Mouse (Mus musculus) T-cell, adult 2 months (primary cell): ENCODE results near the gene Osbpl10.

Experiments
- DNase-seq: peaks from one replicate; pipeline ENCODE4 v3.0.0; 2022; ENCODE audit warnings: low spot score

Osbpl10 gene

DNA sequence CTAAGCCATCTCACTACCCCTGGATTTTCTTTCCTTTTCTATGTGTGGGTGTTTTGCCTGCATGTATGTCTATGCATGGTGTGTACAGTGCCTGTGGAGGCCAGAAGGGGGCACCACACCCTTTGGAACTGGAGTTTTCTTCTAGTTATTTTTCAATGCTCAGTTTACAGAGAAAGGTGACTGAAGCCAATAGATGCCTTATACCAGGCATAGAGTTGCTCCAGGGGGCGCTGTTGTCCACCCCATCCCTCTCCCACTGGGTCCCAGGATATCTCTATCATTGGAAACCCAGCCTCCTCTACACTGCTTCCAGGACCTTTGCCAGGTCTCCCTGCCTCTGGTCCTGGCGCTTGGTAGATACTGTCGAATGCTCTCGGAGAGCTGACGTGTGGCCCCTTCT, 184.7 kb downstream of the Osbpl10 start:
- DNase-seq, result peak; percentile 4

DNA sequence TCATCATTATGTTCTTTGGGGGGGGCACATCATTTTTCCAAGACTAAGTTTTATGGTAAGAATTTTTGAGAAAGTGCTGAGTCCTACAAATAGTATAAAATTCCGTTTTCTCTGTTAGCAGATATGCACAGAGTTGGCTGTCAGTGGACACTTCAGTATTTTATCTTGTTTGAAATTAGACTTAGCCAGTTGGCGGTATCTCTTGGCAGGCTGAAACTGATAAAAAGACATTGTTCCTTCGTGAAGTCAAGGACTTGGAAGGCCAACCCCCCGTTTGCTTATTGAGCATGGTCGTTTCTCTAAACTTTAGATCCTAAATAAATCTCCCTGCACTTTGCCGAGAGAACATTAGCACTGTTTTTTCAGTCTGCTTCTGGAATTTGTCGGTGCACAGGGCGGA, 185.3 kb downstream of the Osbpl10 start:
- no peak for DNase-seq

DNA sequence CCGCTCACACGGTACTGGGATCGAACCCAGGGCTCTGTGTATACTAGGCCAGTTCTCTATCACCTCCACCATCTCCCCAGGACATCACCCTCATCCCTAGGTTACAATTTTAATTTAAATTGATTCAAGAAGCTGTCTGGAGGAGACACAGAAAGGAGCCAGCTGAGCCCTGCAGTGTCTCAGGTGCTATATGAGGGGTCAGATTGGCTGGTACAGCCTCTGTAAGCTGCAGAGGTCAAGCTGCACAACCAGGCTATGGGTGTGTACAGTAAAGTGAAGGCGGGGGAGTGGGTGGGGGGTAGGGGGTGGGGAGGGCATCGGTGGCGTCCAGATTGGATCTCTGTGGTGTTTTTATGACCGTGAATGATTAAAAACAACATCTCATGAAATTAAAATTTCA, 186.0 kb downstream of the Osbpl10 start:
- no peak for DNase-seq

DNA sequence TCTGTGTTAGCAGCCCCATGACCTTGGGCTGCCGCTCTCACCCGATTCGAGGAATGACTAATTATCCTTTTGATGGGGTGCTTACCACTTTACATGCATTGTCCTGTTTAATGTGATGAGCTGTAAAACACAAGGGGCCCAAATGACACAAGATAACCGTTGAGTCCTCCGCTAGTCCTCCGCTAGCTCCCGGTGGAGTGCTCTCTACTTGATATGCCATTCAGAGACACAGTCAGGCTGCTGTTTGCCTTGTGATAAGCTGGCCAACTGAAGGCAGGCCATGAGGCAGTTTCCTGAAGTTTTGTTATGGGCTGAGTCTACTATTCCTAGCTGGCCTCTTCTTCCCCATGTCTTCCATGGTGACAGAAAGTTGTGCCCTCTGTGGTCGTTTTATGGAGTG, 187.6 kb downstream of the Osbpl10 start:
- DNase-seq, result no peak

DNA sequence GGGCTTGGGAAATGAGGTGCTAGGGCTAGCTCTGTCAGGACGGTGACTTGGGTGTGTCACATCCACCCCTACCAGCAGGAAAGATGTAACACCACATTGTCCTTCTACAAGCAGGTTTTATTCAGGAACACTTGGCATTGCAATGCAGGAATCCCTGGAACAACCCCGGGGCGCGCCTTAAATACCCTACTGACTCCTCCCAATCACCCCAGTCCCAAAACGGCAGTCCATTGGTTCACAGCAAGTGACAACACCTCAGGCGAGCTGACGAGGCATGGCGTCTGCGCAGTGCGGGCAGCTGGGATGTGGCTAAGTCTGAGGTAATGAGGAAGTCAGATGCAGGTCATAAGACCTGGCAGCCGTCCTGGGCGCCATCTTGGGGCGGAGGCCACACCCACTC, 191.2 kb downstream of the Osbpl10 start:
- no peak for DNase-seq

DNA sequence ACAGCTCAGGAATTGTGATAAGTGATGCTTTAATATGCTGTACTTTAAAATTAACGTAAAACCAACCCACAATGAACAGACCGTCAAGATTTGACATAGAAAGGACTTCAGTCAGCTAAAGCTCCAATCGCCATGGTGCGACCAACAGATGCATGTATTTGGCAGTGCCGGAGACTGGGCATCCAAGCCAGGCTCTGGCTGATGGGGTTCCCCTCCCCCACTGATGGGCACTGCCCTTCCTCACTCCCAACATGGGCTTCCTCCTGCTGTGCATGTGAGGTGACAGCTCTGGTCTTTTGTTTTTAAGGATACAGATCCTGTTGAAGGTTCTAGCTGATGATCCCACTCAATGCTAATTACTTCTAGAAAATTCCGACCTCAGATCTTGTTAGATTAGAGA, 193.7 kb downstream of the Osbpl10 start:
- no peak for DNase-seq

DNA sequence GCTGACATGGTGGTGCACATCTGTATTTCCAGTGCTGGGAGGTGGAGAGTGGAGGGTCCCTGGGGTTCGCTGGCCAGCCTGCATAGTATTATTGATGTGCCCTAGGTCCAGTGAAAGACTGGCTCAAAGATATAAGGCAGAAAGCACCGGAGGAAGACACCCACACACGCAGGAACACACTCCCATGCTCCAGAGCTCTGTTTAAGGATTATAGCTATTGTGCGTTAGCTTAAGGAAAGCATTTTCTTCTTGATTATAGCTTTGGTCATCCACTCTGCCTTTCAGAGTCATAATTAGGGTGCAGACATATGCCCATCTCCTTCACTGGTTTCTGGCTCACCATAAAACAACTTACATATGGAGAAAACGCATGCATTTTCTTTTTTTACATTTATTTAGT, 200.8 kb downstream of the Osbpl10 start:
- DNase-seq, result no peak

DNA sequence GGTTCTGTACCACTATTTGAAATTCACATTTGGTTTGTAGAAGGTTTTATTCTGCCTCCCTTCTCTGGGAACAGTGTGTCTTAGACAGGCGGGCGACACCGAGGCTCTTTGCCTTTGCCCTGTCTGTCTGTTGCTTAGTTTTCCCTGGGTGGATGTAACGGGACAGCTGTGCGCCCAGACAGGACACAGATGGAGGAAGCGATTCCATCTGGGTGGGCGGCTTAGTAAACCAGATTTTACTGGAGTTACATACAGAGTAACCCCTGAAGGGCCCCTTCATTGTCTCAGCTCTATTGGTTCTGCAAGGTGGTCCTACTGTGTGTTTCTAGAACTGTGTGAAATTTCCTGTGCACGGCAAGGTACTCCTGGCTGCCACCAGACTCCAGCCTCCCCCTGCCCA, 201.6 kb downstream of the Osbpl10 start:
- no peak for DNase-seq

DNA sequence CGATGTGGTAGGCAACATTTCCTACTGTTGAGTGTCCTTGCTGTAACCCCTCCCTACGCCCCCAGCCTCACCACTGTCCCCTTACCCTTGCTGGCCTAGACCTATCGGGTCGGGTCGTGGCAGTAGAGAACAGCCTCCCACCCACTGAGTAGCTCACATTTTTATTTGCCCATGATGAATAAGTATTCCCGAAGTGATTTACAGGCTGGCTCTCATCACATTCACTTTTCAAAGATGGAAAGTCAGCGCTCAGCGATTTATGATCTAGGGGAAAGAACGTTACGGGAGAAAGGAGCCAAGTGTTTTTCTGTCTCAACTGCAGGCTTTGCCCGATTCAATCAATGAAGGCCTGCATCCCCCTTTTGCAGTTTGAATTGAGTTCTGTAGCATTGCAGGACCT, 208.0 kb downstream of the Osbpl10 start:
- DNase-seq, result no peak

DNA sequence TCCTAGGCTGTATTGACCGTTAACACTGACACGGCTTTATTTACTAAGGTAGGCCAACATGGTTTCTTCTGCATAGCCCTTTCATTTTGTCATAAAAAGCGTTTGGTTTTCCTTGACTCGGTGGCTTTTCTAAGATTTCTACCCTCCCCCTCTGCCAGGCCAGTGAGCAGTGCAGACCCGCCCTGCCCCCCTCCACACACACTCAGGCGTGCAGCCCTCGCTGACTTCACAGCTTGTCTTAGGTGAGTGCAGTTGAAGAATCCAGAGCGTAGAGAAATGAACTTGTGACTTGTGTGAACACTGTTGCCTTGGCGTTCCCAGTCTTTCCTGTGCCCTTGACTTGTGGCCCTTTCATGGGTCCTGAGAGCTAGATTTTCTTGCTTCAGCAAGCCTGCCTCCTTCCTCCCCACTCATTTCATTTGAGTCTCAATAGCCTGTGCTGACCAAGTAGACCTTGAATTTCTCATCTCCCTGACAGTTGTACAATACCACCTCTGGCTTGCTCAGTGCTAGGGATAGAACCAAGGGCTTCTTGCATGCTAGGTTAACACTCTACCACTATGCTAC, 212.1 kb downstream of the Osbpl10 start:
- no peak for DNase-seq

DNA sequence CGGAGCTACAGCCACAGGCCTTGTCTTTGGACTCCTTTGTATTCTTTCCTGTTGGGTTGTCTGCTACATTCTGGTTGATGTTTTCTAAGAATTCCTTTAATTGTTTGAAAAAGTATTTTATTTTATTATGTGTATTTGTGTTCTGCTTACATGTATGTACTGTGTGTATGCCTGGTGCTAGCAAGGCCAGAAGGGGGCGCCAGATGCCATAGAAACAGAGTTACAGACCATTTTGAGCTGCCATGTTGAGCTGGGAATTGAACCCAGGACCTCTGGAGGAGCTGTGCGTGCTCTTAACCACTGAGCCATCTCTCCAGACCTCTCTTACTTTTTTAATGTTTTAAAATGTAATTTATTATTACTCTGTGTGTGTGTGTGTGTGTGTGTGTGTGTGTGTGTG, 214.5 kb downstream of the Osbpl10 start:
- DNase-seq, result no peak

DNA sequence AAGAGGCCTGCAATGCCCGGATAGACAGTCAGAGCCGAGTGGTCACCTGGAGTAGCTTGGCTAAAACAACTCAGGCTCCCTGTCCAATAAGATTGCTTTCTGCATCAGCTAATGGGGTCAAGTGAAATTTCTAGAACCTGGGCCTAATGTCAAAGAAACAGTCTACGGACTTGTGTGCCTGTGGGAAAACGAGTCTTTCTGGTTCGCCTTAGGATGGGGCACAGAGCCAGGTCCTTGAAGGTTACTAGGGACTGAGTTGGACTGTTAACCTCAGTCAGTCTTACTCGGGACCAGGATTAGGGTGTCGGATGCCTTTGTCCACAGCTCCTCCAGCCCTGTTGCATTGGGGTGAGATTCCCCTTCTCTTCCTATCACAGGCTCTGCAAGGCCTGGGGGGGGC, 218.7 kb downstream of the Osbpl10 start:
- no peak for DNase-seq

DNA sequence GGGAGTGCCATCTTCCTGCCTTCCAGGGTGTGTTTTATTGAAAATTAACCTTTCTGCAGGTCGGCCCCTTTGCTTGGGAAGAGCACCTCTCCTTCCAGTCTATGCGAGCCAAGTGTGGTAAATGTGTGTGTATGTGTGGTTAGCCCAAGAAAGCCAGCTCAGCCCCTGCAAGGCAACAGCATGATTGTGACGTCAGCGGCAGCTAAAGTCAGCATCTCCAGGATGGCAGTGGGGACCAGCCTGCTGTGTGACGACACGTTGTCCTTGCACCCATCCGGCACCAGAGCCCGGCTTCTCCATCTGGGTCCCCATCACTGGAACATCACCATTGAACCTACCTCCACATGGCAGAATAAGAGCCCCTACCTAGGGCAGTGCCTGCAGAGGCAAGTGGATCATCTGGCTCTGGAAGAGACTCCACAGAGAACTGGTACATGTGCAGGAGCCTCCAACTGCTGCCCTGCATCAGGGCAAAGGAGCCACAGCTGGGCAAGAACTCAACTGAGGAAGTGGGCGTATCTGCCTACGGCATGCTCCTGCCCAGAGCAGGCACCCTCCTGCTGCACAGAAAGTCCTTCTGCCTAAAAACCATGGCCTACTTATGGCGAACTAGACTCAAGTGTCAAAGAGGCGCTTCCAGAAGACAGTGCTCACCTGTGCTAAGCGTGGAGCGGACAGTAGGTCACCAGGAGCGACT, 221.9 kb downstream of the Osbpl10 start:
- DNase-seq, result no peak

DNA sequence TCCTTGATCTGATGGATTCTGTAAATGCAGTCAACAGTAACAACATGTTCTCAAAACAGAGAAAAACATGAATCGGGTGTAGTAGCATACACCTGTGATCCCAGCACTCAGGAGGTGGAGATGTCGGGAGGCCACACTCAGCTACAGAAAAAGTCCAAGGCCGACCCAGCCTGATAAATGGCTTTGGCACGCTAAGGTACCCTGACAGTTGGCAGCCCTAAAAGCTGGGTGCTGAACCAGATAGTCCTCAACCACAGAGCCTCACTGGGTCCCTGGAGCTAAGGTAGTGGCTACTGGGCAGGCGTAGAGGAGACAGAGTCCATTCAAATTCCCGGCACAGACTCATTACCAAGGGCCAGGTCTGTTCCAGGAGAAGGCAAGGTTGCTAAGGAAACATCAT, 222.9 kb downstream of the Osbpl10 start:
- no peak for DNase-seq

DNA sequence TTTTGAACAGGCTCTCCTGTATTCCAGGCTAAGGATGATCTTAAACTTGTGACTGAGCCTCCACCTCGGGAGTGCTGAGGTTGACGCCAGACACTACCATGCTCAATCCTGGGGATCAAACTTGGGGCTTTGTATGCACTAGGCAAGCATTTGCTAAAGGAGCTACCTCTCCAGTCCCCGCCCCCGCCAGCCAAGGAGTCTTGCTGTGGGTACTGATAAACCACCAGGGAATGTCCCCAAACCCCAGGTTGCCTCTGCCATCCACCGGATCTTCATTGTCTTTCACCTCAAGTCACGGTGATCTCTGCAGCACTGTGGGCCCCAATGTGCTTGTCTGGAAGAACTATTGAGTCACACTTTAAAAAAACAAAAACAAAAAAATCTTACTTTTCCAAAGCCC, 224.8 kb downstream of the Osbpl10 start:
- no peak for DNase-seq

DNA sequence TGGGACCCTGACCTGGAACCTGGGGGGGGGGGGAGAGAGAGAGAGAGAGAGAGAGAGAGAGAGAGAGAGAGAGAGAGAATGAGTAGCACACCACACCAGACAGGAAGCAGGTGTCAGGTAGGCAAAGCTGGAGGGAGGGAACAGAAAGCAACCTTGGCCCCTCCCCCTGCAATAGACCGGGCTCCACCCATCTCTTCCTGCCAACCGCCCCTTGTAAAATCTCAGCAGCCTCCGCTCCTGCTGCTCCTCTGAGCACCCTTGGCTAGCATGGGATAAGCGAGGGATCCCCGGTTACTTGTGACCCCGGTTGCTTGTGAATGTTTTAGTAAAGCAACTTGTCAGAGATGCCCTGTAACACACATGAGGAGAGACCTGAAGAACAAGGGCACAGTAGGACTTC, 227.1 kb downstream of the Osbpl10 start:
- DNase-seq, result peak; percentile 45

DNA sequence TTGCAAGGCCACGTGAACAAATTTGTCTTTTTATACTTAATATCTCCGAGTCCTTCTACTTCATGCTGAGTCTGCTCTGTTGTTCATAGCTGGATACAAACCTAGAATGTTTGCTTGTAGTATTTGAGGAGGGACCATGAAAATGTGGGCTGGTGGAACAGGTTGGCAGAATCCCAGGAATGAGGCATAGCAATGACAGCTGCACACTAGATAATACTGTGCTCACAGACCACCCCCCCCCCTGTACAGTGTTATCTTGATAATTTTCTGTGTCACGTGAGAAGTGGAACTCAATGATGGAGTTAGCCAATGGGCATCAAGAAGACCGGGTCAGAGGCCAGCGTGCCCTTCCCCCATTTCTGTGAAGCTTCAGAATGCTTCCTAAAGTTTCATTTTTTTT, 227.8 kb downstream of the Osbpl10 start:
- DNase-seq, result no peak

DNA sequence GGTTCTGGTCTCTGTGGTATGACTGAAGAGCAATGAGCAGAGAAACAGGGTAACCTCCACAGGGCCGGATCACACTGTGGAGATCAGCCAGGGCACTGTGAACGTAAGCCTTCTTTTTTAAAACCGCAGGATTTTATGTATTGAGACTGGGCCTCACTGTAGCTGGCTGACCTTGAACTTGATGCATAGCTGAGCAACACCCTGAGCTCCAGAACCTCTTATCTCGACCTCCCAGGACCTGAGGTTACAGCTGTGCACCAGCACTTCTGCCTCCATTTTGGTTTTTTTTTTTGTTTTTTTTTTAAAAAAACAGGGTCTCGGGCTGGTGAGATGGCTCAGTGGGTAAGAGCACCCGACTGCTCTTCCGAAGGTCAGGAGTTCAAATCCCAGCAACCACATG, 231.4 kb downstream of the Osbpl10 start:
- DNase-seq, result no peak

DNA sequence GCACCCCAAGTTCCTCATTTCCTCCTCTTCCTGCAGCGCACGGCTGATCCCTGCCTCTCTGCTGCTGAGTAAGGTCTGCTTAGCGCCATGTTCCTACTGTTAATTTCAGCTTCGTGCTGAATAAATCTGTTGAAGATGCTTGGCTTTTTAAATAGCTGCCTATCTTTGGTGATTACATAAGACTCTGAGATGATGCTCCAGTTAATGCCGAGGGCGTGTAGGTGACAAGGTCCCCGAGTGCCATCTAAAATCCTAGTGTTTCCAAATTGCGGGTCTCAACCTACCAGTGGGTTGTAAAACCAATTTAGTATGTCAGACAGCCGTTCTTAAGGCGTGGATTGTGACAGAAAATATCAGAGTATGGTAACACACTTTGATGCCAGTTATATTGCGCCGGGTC, 232.2 kb downstream of the Osbpl10 start:
- no peak for DNase-seq

DNA sequence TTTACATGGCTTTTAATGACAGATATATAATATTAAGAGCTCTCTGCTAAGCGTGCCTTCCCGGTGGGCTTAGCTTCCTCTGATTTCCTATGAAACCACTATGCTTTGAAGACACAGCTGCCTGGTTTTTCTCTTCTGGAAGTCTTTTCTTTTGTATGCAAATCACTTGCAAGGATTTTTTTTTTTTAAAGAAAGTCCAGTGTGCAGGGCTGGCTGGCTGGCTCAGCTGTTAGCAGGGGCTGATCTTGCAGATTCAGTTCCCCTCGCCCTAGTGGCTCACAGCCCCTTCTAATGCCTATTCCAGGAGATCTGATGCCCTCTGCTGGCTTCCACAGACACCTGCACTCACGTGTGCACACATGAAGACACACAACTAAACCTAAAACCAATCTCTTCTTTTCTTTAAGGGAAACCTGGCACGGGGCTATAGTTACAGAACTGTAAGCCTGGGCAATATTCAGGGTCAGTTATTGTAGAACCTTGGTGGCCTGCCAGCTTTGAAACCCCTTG, 235.4 kb downstream of the Osbpl10 start:
- DNase-seq, result no peak

DNA sequence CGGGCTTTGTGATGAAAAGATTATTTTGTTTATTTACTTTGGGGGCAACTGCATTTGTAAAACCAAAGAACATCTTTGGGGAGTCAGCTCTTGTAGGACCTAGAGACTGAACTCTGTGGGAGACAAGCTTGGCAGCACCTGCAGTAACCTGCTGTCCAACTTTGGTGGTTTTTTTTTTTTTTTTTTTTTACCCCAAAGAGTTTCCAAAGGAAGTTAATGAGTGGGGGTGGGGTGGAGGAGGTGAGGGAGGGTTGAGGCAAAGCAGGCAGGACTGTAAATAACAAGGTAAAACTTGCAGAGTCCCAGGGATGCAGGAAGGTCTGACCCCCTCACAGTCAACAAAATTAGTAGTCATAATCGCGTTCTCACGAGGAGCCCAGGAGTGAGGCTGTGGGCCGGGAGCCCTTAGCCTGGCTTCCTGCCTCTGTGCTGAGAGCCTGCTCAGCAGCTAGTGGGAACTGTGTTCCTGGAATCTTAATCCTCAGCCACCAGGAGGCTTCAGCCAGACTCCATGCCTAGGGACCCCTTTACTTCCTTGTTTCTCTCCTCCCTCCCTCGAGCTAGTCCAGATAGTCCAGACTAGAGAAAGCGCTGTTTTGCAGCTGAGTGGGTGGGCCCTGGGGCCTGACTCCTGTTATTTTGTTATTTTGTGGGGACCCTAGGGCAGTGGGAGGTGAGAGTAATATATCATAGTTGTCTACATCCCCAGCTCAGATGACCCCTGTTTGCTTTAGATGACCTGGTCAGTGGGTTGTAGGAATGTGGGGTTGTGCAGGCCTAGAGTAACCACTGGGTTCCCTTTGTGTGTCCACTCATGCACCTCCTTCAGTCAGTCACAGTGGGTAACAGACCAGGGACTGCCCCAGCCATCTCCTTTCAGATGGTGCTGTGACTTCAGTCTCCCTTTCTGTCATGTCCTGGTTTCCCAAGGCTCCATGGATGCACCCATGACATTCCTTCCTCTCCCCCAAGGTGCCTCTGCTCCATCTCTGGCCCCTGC, 236.5 kb downstream of the Osbpl10 start:
- no peak for DNase-seq

DNA sequence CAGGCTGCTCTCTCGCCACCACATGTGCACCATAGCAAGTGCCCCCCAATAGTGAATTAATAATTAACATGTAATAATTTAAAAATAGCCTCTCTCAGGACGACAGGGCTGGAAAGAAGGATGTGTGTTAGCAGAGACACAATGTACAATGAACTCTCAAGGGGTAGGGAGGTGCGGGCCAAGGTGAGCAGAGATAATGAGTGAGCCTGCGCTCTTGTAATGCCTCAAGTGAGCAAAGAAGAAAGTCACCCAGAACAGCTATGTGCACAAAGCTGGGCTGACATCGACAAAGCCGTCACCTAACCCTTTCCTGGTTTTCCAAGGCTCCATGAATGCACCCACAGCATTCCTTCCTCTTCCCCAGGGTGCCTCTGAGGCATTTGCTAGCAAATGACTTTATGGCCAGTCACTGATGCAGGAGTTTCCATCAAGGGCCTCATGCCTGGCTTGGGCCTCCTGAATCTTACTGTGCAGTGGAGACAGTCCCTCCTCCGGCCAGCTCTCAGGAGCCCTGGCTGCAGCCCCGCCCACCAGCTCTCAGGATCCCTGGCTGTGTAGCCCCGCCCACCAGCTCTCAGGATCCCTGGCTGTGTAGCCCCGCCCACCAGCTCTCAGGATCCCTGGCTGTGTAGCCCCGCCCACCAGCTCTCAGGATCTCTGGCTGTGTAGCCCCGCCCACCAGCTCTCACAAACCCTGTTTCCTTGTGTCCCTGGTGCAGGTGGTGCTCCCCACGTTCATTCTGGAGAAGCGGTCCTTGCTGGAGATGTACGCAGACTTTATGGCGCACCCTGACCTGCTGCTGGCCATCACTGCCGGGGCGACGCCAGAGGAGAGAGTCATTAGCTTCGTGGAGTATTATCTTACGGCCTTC, 237.7 kb downstream of the Osbpl10 start:
- DNase-seq, result no peak
